Mouse (Mus musculus) lung, postnatal 0 days (tissue): ENCODE measurements at regions not wholly inside any gene's neighbourhood (a gene's known extent, or its start where the extent isn't known, plus 50 kb on each side); places are given as distances from the start of the nearest gene placed in this dataset.

ENCODE experiments used
- ATAC-seq: fragments of 200-750 bp; cut with Nextera tagmentation; 2 replicates; pipeline ENCODE4 v1.8.0; 2017; ENCODE audit warnings: moderate library complexity
- DNase-seq: peaks from one replicate; pipeline ENCODE4 v3.0.0-alpha.2; 2016; ENCODE audit warnings: low spot score
- H3K27ac ChIP-seq: fragments of 300-500 bp; sonication (generic); 2 replicates; pipeline ENCODE4 v1.5.1; 2014; ENCODE audit warnings: antibody characterized with exemption, mild to moderate bottlenecking, low read length, mixed read lengths
- H3K27me3 ChIP-seq: fragments of 300-500 bp; sonication (generic); replicated peaks from 2 replicates; pipeline ENCODE4 v1.6.1; 2014; ENCODE audit warnings: low read length, mixed read lengths; ENCODE audit not compliant: insufficient read depth
- H3K36me3 ChIP-seq: fragments of 300-500 bp; sonication (generic); 2 replicates; pipeline ENCODE4 v1.6.1; 2014; ENCODE audit warnings: low read length, mixed read lengths; ENCODE audit not compliant: insufficient read depth
- H3K4me1 ChIP-seq: fragments of 300-500 bp; sonication (generic); 2 replicates; pipeline ENCODE4 v1.6.1; 2014; ENCODE audit warnings: antibody characterized with exemption, low read depth, low read length, mixed read lengths; ENCODE audit not compliant: insufficient read depth
- H3K4me2 ChIP-seq: fragments of 300-500 bp; sonication (generic); replicated peaks from 2 replicates; pipeline ENCODE4 v1.6.1; 2014; ENCODE audit warnings: low read depth, mild to moderate bottlenecking, low read length, moderate library complexity, mixed read lengths
- H3K4me3 ChIP-seq: fragments of 300-500 bp; sonication (generic); 2 replicates; pipeline ENCODE4 v1.5.1; 2014; ENCODE audit warnings: low read depth, low read length
- H3K9ac ChIP-seq: fragments of 300-500 bp; sonication (generic); replicated peaks from 2 replicates; pipeline ENCODE4 v1.6.1; 2014; ENCODE audit warnings: low read depth, mild to moderate bottlenecking
- H3K9me3 ChIP-seq: fragments of 300-500 bp; sonication (generic); 2 replicates; pipeline ENCODE4 v1.6.1; 2016; ENCODE audit warnings: low read length, mixed read lengths
- CTCF ChIP-seq: IDR thresholded peaks from 2 replicates; pipeline ENCODE4 v1.5.1; 2016; ENCODE audit warnings: antibody characterized with exemption, mild to moderate bottlenecking
- EP300 ChIP-seq: IDR thresholded peaks from 2 replicates; pipeline ENCODE4 v1.6.1; 2016; ENCODE audit warnings: antibody characterized with exemption, mild to moderate bottlenecking, control low read depth
- WGBS: fragments of 180-500 bp; shearing (Covaris S2); extraction: QIAGEN DNeasy Blood & Tissue Kit; methylation state at CpG from one replicate; pipeline ENCODE4 v1.1.7; 2014; 5-methylcytosine and 5-hydroxymethylcytosine counted together

- no peaks in the 10 kb centered on the region for H3K4me1 ChIP-seq
- no peak for DNase-seq
- no peak for ATAC-seq
- H3K9me3 ChIP-seq, result no peaks in the 10 kb centered on the region
- H3K4me2 ChIP-seq, result no peak overlapping the region
- no peaks in the 10 kb centered on the region for H3K27me3 ChIP-seq
- 83% methylated on average over 5 of the region's 5 CpGs for WGBS
- H3K9ac ChIP-seq, result no peak overlapping the region
- TF ChIP-seq EP300 (no peak), CTCF (no peak)
- H3K4me3 ChIP-seq, result no peak overlapping the region
- no peaks in the 10 kb centered on the region for H3K36me3 ChIP-seq
- H3K27ac ChIP-seq, result no peak overlapping the region
Observed at GRCm38 (mm10) chr3:99822735-99823134, 62.5 kb upstream of the Spag17 start.

DNA sequence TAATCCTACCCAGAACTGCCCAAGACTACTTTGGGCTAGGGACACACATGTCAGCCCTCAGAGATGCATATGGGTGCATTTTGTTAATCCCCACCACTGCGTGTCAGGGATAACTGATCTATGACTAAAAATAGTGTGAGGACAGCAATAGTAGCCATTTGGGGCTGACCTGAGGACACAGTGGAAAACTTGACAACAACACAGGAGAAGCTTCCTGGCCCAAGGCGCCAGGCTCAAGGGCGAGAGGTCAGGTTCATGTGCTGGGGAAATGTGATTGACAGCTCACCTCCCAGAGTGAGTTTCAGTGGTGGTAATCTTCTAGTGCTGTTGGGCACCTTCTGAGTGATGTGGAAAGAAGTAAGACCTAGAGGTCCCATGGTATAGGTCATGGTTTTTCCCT lies 62.0 kb upstream of the Spag17 start:
- H3K4me1 ChIP-seq, result no peaks in the 10 kb centered on the region
- no peaks in the 10 kb centered on the region for H3K27me3 ChIP-seq
- WGBS, result 80% methylated on average over 3 of the region's 3 CpGs
- H3K4me2 ChIP-seq, result no peak overlapping the region
- no peaks in the 10 kb centered on the region for H3K9me3 ChIP-seq
- H3K4me3 ChIP-seq, result no peak overlapping the region
- no peak overlapping the region for H3K27ac ChIP-seq
- H3K9ac ChIP-seq, result no peak overlapping the region
- ATAC-seq (no peak), DNase-seq (no peak)
- no peaks in the 10 kb centered on the region for H3K36me3 ChIP-seq
- TF ChIP-seq EP300 (no peak), CTCF (no peak)
